Mouse (Mus musculus) midbrain, postnatal 0 days (tissue): Measurements from ENCODE around the gene Usp32. TPM values are rescaled to one million over a fixed set of nuclear protein-coding genes. Genes with fewer than 3 reads are reported as not detected.
A peak's percentile ranks its signal among the peaks of the same experiment; 100 is the strongest.

Experiments used
- ATAC-seq: fragments of 200-750 bp; cut with Nextera tagmentation; 2 replicates; pipeline ENCODE4 v1.8.0; 2017; ENCODE audit warnings: moderate number of reproducible peaks, mild to moderate bottlenecking, moderate TSS enrichment, moderate library complexity; ENCODE audit not compliant: low FRiP score
- DNase-seq: peaks from one replicate; pipeline ENCODE4 v3.0.0-alpha.2; 2015; ENCODE audit warnings: low spot score
- H3K27ac ChIP-seq: fragments of 300-500 bp; sonication (generic); 2 replicates; pipeline ENCODE4 v1.5.1; 2014; ENCODE audit warnings: low read depth, mild to moderate bottlenecking, low read length, mixed read lengths
- H3K27me3 ChIP-seq: fragments of 300-500 bp; sonication (generic); 2 replicates; pipeline ENCODE4 v1.6.1; 2014; ENCODE audit warnings: low read length, control low read depth, mixed read lengths; ENCODE audit not compliant: insufficient read depth
- H3K36me3 ChIP-seq: fragments of 300-500 bp; sonication (generic); 2 replicates; pipeline ENCODE4 v1.6.1; 2014; ENCODE audit warnings: low read length, control low read depth, mixed read lengths; ENCODE audit not compliant: insufficient read depth
- H3K4me1 ChIP-seq: fragments of 300-500 bp; sonication (generic); 2 replicates; pipeline ENCODE4 v1.6.1; 2014; ENCODE audit warnings: mild to moderate bottlenecking, control low read depth, antibody characterized with exemption, low read length, mixed read lengths; ENCODE audit not compliant: insufficient read depth
- H3K4me2 ChIP-seq: fragments of 300-500 bp; sonication (generic); 2 replicates; pipeline ENCODE4 v1.6.1; 2014; ENCODE audit warnings: low read depth, mild to moderate bottlenecking, low read length, mixed read lengths; ENCODE audit not compliant: poor library complexity, severe bottlenecking
- H3K4me3 ChIP-seq: fragments of 300-500 bp; sonication (generic); 2 replicates; pipeline ENCODE4 v1.5.1; 2014; ENCODE audit warnings: low read depth, mild to moderate bottlenecking, low read length, moderate library complexity
- H3K9ac ChIP-seq: fragments of 300-500 bp; sonication (generic); replicated peaks from 2 replicates; pipeline ENCODE4 v1.6.1; 2014; ENCODE audit warnings: mild to moderate bottlenecking, low read length, moderate library complexity, mixed read lengths; ENCODE audit not compliant: poor library complexity, severe bottlenecking
- H3K9me3 ChIP-seq: fragments of 300-500 bp; sonication (generic); 2 replicates; pipeline ENCODE4 v1.6.1; 2016; ENCODE audit warnings: low read length, control low read depth
- CTCF ChIP-seq: IDR thresholded peaks from 2 replicates; pipeline ENCODE4 v1.5.1; 2016; ENCODE audit warnings: antibody characterized with exemption, mild to moderate bottlenecking
- WGBS: fragments of 180-500 bp; shearing (Covaris S2); extraction: QIAGEN DNeasy Blood & Tissue Kit; methylation state at CpG from one replicate; pipeline ENCODE4 v1.1.7; 2014; 5-methylcytosine and 5-hydroxymethylcytosine counted together
- polyA plus RNA-seq: library from polyadenylated mRNA; unstranded; fragments of >200 nt; fragmentation: Nextera tagmentation; extraction: Ambion mirVana; gene quantifications from 2 replicates; pipeline ENCODE4 v1.2.1, GENCODE M21; 2015
- total RNA-seq: library from RNA; depleted of rRNA; stranded (reverse); fragments of >200 nt; gene quantifications from 2 replicates; pipeline ENCODE4 v1.2.3, GENCODE M21; 2014

The Usp32 gene
- total and polyA plus RNA-seq, 2 experiments from 2014 or later: 12.0 to 57.3 TPM

DNA sequence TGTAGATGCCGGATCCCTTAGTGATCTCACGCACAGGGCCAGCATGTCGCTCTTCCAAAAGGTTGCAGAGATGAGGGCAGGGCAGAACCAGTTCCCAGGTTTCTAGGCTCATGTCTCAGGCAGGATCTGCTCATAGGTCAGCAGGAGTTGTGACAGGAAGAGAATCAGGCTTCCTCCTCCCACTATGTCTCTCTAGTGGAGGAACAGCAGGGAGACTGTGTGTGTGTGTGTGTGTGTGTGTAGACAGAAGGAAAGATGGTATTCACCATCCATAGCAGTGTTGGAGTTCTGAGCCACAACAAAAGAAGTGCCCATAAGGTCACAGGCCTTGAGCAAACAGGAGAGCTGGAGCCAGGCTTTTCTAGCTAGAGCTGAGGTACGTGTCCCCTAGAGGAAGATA is 173.3 kb downstream of the Usp32 start:
- no peak for DNase-seq
- H3K4me2 ChIP-seq: no peak overlapping the region
- no peak overlapping the region for H3K27ac ChIP-seq
- no peak overlapping the region for H3K4me3 ChIP-seq
- no peak overlapping the region for H3K9ac ChIP-seq
- H3K4me1 ChIP-seq: no peaks in the 10 kb centered on the region
- no peak for ATAC-seq
- TF ChIP-seq CTCF: no peak
- H3K36me3 ChIP-seq: no peaks in the 10 kb centered on the region
- 58% methylated on average over 4 of the region's 4 CpGs for WGBS
- no peaks in the 10 kb centered on the region for H3K27me3 ChIP-seq
- no peaks in the 10 kb centered on the region for H3K9me3 ChIP-seq

DNA sequence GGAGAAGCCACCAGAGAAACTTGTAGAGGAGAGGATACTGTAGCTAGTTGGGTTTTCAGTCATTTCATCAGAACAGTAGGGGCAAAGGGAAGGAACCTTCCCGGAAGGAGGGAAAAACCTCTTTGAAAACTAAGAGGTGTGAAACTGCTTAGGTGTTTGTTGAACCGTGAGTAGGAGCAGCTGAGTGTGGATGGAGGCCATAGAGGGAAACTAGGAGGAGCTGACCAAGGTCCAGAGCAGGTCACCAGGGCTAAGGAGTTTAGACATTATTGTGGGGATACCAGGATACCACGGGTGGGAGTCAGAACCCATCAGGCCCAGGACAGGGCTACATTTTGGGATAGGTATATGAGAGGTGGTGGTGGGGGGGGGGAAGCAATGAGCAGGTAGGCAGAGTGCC is 176.4 kb downstream of the Usp32 start:
- Histone ChIP-seq H3K4me2 (no peak overlapping the region), H3K36me3 (no peaks in the 10 kb centered on the region), H3K27ac (no peak overlapping the region), H3K27me3 (peaks cover 17% of the 10 kb centered on the region), H3K9me3 (no peaks in the 10 kb centered on the region), H3K4me1 (no peaks in the 10 kb centered on the region), H3K4me3 (no peak overlapping the region), H3K9ac (no peak overlapping the region)
- DNase-seq: no peak
- no peak for ATAC-seq
- 88% methylated on average over 3 of the region's 3 CpGs for WGBS
- TF ChIP-seq CTCF: no peak

DNA sequence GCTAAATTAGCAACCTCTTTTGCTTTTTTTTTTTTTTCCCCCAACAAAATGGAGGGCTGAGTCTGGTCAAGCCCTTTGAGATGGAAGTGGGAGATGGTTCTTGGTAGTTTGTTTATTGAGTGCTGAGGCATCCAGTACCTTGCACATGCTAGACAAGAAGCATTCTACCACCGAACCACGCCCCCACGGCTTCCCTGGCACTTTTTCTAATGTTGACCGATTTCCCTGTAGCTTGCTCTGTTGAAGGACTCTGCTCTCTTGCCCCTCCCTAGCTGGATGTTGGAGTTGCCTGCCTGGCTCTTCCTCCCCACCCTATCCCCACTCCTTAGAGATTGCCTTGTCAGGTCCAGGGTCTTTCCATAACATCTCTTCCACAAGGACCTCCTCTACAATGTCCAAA is 177.4 kb downstream of the Usp32 start:
- Histone ChIP-seq H3K27me3 (peaks cover 27% of the 10 kb centered on the region), H3K9ac (no peak overlapping the region), H3K4me1 (no peaks in the 10 kb centered on the region), H3K4me3 (no peak overlapping the region), H3K36me3 (no peaks in the 10 kb centered on the region), H3K9me3 (no peaks in the 10 kb centered on the region), H3K27ac (no peak overlapping the region), H3K4me2 (no peak overlapping the region)
- DNase-seq (no peak), ATAC-seq (no peak)
- TF ChIP-seq CTCF: no peak
- 93% methylated on average over 4 of the region's 4 CpGs for WGBS

DNA sequence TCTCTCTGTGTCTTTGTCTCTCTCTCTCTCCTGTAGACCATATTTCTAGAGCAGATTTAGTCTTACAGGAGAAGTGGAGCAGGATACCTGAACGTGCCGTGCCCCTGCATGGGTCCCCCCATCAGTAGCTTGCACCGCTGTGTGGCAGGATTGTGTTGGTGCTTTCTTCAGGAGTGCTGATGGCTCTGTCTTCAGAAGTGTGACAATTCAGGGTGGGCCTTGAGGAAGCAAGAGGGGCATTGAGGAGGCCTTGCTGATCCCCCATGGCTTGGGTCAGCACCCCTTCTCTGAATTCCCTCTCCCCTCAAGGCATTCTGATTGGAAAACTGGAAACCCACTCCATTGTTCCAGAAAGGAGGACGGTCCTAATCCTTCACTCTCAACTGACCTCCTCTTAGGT is 178.4 kb downstream of the Usp32 start:
- H3K36me3 ChIP-seq: no peaks in the 10 kb centered on the region
- TF ChIP-seq CTCF: no peak
- H3K4me2 ChIP-seq: no peak overlapping the region
- ATAC-seq (no peak), DNase-seq (no peak)
- no peak overlapping the region for H3K4me3 ChIP-seq
- H3K9me3 ChIP-seq: no peaks in the 10 kb centered on the region
- no peaks in the 10 kb centered on the region for H3K4me1 ChIP-seq
- no peak overlapping the region for H3K9ac ChIP-seq
- peaks cover 34% of the 10 kb centered on the region for H3K27me3 ChIP-seq
- WGBS: 80% methylated on average over 4 of the region's 4 CpGs
- H3K27ac ChIP-seq: no peak overlapping the region

DNA sequence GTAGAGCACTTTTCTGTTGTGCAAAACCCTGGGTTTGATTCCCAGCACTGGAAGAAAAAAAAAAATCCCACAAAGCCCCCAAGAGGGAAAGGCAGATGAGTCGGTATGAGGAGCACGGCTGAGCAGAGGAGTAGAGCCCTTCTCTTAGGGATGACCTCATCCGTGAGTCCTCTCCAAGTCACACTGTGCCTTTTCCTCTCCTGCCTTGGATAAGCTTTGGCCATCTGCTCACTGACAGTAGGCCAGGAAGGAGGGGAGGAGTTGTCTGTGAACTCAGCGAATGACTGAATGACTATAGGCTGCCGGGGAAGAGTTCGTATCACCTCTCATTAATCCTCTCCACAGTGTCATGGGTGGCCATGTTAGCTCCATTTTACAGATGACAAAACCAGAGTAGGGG is 179.2 kb downstream of the Usp32 start:
- Histone ChIP-seq H3K4me3 (no peak overlapping the region), H3K9me3 (no peaks in the 10 kb centered on the region), H3K36me3 (no peaks in the 10 kb centered on the region), H3K27me3 (peaks cover 42% of the 10 kb centered on the region), H3K27ac (no peak overlapping the region), H3K4me2 (no peak overlapping the region), H3K9ac (no peak overlapping the region), H3K4me1 (no peaks in the 10 kb centered on the region)
- no peak for ATAC-seq
- DNase-seq: peak; percentile 28
- TF ChIP-seq CTCF: no peak
- 66% methylated on average over 6 of the region's 6 CpGs for WGBS

DNA sequence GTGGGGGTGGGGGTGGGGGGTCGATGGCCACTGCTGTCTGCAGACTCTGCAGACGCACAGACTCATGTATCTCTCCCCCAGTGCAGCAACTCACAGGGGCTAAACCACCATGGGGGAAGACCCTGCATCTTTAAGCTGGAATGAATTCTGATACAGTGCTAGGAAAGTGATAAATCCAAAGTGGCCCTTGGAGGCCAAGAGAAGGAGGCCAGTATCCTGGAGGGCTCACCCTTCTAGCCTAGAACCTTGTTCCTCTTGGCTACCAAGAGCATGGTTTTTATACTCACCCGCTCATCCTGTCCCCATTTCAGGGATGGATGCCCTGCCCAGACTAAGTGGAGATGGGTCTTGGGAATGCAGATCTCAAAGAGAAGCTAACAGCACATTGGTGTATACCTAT is 179.7 kb downstream of the Usp32 start:
- H3K4me1 ChIP-seq: no peaks in the 10 kb centered on the region
- ATAC-seq: no peak
- peaks cover 42% of the 10 kb centered on the region for H3K27me3 ChIP-seq
- H3K9me3 ChIP-seq: no peaks in the 10 kb centered on the region
- no peak overlapping the region for H3K27ac ChIP-seq
- no peak overlapping the region for H3K4me2 ChIP-seq
- no peak for TF ChIP-seq CTCF
- no peak overlapping the region for H3K4me3 ChIP-seq
- DNase-seq: no peak
- no peaks in the 10 kb centered on the region for H3K36me3 ChIP-seq
- 28% methylated on average over 3 of the region's 3 CpGs for WGBS
- no peak overlapping the region for H3K9ac ChIP-seq
